Mouse (Mus musculus) monocyte, adult 5-6 weeks (primary cell): Measurements from ENCODE around the gene Bex6. TPM values are rescaled to one million over a fixed set of nuclear protein-coding genes. Genes with fewer than 3 reads are reported as not detected.
A peak's percentile ranks its signal among the peaks of the same experiment; 100 is the strongest.
"Not testable (repeated sequence)": the region's sequence is repeated elsewhere in the genome, so short reads cannot be mapped to it uniquely, and the experiment has no call there.

Experiments
- ATAC-seq: fragments of 153-309, 156-312 bp; replicated peaks from 2 replicates; pipeline ENCODE4 v1.8.0; 2017; ENCODE audit warnings: mild to moderate bottlenecking; ENCODE audit not compliant: low TSS enrichment, insufficient number of reproducible peaks, severe bottlenecking, poor library complexity, low FRiP score
- total RNA-seq: library from RNA; stranded (forward); fragments of 200-1000, 200-491, 200-594 nt; gene quantifications from 3 replicates; pipeline ENCODE4 v1.2.3, GENCODE M21; 2017

Bex6 gene
- total RNA-seq, 1 experiment from 2014 or later = 1.3 TPM

- ATAC-seq = no peak
Observed at GRCm38 (mm10) chr16:32167819-32168545, 11.6 kb upstream of the Bex6 start.

GRCm38 (mm10) chr16:32171031-32171731 lies 8.4 kb upstream of the Bex6 start:
- peak; percentile 93 for ATAC-seq

- ATAC-seq = no peak
Observed at GRCm38 (mm10) chr16:32173401-32173800, 6.2 kb upstream of the Bex6 start.

GRCm38 (mm10) chr16:32174340-32175005 lies 5.2 kb upstream of the Bex6 start:
- no peak for ATAC-seq

GRCm38 (mm10) chr16:32175029-32175428 lies 4.6 kb upstream of the Bex6 start:
- ATAC-seq = no peak

GRCm38 (mm10) chr16:32176896-32177686 lies 2.5 kb upstream of the Bex6 start:
- peak; percentile 74 for ATAC-seq

- no peak for ATAC-seq
Observed at GRCm38 (mm10) chr16:32186056-32186455, 6.4 kb downstream of the Bex6 start.

GRCm38 (mm10) chr16:32189109-32189508 lies 9.5 kb downstream of the Bex6 start:
- peak; percentile 86 for ATAC-seq

GRCm38 (mm10) chr16:32190011-32190441 lies 10.4 kb downstream of the Bex6 start:
- peak; percentile 93 for ATAC-seq

- no peak; the same call in 1 of the 2 replicates for ATAC-seq
Observed at GRCm38 (mm10) chr16:32200256-32201003, 20.8 kb downstream of the Bex6 start.

- ATAC-seq = no peak
Observed at GRCm38 (mm10) chr16:32201004-32201325, 21.3 kb downstream of the Bex6 start.

GRCm38 (mm10) chr16:32202681-32203080 lies 23.1 kb downstream of the Bex6 start:
- peak; percentile 96 for ATAC-seq

GRCm38 (mm10) chr16:32204902-32205301 lies 25.3 kb downstream of the Bex6 start:
- no peak for ATAC-seq

GRCm38 (mm10) chr16:32214156-32214555 lies 34.5 kb downstream of the Bex6 start:
- no peak for ATAC-seq

- ATAC-seq = no peak
Observed at GRCm38 (mm10) chr16:32214804-32215576, 35.4 kb downstream of the Bex6 start.

- ATAC-seq = no peak
Observed at GRCm38 (mm10) chr16:32221803-32222202, 42.2 kb downstream of the Bex6 start.

GRCm38 (mm10) chr16:32222399-32222798 lies 42.8 kb downstream of the Bex6 start:
- ATAC-seq = peak; percentile 50; the same call in 1 of the 2 replicates

- not testable (repeated sequence) for ATAC-seq
Observed at GRCm38 (mm10) chr16:32232050-32232449, 52.4 kb downstream of the Bex6 start.
